Mouse (Mus musculus): ENCODE results near the gene Parp3.

The Parp3 gene

DNA sequence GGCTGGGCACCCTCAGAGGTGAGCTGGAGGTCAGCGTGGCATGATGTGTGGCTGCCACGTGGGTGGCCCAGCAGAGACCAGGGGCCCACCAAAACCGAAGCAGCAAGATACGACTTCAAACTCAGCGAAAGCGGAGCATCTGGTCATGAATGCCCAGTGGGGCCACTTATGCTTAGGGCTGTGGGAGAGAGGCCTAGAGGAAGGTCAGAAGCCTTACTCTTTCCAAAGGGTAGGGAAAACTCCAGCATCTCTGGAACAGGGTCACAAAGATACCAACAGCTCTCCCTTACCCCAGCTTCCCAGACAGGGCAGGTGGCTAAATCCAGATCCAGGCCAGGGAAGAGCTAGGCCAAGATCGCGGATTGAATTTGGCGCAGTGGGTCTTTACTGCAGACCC, 19.6 kb downstream of the Parp3 start:
- DNase-seq (ENCODE audit: low spot score in 2 of 2): no peak

DNA sequence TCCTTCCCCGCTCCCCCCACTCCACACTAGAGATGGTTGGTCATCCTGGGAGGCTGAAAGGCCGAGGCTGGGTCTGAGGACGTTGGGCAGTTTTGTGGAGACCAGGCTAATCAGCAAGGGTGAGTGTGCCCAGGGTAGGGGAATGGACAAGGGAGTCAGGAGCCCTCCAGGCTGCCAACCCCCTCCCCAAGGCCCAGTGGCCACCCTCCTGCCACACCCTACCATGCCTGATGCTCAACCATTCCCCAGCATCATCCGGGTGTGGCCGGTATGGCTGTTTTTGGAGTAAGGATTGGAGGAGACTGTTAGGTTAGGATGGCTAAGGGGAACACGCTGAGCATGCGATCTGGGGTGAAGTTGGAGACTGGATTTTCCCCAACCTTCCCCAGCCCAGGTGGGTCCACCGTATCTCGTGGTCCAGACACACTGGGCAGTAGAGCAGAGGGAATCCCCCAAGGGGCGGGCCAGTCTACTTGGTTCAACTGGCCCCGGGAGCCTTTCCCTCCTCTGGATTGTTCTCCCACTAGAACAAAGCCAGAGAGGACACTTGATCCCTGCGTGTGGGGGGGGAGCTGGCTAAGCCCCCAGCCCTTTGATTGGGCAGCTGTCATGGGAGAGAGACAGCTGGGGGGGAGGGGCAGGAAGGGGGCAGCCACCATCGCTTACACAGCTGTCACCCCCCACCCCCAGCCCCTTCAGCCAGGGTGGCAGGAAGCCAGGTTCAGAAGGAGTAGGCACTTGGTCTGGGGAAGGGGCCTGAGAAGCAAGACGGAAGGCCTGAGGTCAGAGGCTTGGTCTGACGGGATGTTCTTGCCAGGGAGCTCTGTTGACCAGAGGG, 20.2 kb downstream of the Parp3 start:
- DNase-seq (ENCODE audit: low spot score in 2 of 2): no peak

- peak in 1 of 2 experiments; percentile 62 for DNase-seq (ENCODE audit: low spot score in 2 of 2)
Observed at GRCm38 (mm10) chr9:106454888-106455681, 21.7 kb downstream of the Parp3 start.

DNA sequence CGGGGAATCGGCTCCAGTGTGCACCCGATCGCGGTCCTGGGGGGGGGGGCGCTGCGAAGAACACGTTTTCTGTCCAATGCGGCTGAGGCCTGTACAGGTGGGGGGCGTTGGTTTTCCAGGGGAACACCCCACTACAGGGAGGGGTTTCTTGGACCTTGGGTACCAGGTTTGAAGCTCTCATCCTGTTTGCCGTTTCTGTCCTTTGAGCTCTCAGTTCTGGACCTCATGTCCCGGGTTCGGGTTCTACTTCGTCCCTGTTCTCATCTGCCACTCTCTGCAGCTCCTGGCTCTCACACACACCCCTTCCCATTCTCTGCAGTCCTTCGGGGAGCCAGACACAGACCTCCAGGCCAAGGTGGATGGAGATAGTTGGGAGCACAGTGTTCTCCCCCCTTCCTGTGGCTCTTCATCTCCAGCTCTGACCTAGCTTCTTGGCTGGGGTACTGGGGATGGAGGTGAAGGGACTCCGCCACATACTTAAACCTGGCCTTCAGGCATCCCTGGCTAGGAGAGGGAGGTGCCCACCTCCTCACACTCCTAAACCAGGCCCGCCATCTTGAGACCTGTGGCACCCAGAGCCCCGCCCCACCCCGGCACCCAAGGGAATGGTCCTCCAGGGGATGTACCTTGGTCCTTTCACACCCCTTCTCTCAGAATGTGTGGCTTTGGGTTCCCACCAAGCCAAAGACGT, 22.5 kb downstream of the Parp3 start:
- no peak for DNase-seq (ENCODE audit: low spot score in 2 of 2)

DNA sequence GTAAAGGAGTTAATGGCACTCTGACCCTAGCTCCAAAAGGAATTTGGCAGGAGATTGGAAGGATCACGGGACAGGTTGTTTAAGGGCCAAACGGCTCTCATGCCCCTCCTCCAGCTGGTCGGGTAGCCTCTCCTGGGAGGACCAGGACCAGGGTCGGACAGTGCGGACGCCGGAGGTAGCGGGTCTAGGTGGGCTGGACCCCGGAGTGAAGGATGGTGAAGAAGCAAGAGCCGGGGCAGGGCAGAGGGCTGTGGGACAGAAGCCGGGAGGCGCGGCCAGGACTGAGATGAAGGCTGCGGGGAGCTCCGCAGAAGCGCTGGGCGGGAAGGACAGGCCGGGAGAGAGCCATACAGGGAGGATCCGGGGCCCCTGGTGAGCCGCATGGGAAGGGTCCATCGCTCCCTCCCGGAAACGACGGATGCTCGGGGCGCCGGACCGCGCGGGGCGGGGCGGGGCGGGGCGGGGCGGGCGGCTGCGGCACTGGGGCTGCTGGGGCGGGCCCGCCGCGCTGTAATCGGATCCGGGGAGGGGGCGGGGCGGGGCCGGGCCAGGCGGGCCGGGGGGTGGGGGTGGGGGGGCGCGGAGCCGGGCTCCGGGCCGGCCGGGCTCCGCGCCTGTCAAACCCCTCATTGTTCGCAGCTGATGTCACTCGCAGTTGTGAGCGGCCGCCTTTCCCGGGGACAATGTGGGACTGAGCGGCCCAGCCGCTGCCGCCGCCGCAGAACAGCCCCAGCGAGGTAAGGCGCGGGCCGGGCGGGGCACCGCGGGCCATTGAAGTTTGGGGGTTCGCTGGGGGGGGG, 23.3 kb downstream of the Parp3 start, which contains the start of gene Pcbp4:
Gene Pcbp4, plus strand, starts transcription at position 21 of the 800 bp plus-strand sequence.
- no peak for DNase-seq (ENCODE audit: low spot score in 2 of 2)

- DNase-seq (ENCODE audit: low spot score in 2 of 2): no peak
Observed at GRCm38 (mm10) chr9:106452821-106453220, 23.9 kb downstream of the Parp3 start.

GRCm38 (mm10) chr9:106452351-106452750, 24.4 kb downstream of the Parp3 start:
- DNase-seq (ENCODE audit: low spot score in 2 of 2): no peak

GRCm38 (mm10) chr9:106451899-106452298, 24.9 kb downstream of the Parp3 start:
- no peak for DNase-seq (ENCODE audit: low spot score in 2 of 2)

GRCm38 (mm10) chr9:106451298-106451697, 25.5 kb downstream of the Parp3 start:
- DNase-seq (ENCODE audit: low spot score in 2 of 2): no peak

DNA sequence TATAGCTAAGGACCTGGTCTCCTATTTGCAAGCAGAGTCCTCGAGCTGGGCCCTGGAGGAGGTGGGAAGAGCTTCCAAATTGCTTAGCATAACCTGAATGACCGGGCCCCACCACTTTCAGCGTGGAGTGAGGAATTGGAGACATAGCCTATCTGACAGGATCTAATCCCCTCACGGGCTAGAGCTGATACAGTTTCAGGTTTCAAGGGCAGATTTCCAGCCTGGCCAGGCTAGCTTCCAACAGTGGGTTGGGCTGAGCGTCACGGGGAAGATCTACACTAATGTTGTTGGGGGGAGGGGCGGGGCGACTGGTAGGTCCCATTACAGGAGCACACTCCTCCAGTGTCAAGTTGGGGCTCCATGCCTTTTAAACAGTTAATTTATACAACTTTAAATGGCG, 26.1 kb downstream of the Parp3 start:
- no peak for DNase-seq (ENCODE audit: low spot score in 2 of 2)

DNA sequence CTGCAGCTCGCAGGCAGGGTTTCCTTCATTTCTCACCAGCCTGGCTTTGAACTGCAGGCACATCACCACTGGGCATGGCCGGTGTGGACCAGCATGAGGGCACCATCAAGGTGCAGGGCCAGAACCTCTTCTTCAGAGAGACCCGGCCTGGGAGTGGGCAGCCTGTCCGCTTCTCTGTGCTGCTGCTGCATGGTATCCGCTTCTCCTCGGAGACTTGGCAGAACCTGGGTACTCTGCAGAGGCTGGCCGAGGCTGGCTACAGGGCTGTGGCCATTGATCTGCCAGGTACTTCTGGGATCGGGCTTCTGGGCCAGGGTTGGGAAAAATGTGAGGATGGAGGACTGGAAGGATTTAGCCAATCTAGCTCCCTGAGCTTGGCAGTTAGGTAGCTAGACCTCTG, 26.8 kb downstream of the Parp3 start:
- no peak for DNase-seq (ENCODE audit: low spot score in 2 of 2)

- peak in 1 of 2 experiments; percentile 78 for DNase-seq (ENCODE audit: low spot score in 2 of 2)
Observed at GRCm38 (mm10) chr9:106448498-106449031, 28.2 kb downstream of the Parp3 start.

- no peak for DNase-seq (ENCODE audit: low spot score in 2 of 2)
Observed at GRCm38 (mm10) chr9:106447951-106448350, 28.8 kb downstream of the Parp3 start.

DNA sequence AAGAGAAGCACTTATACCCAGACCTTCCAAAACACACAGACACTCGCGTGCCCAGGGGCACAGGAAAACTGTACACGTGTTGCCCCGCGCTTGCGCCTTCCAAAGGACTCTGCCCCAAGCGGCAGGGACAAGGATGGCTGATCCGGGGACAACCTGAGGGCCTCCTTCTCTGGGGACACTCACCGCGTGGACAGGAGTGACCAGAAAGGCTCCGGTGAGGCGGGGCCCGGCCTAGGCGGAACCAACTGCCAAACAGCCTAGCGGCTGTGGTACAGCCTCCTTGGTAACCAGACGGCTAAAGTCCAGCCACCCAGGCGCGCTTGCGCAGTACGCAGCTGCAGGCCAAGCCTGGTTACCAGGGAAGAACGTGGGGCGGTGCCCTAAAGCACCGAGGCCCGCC, 29.4 kb downstream of the Parp3 start, which contains the start of the genes Abhd14b and Abhd14a:
Gene Abhd14b, plus strand, starts transcription at position 112 of the 400 bp plus-strand sequence.
Gene Abhd14a, minus strand, starts transcription at position 331 of the 400 bp plus-strand sequence.
- peak; percentile 73 to 93 for DNase-seq (ENCODE audit: low spot score in 2 of 2)

- DNase-seq (ENCODE audit: low spot score in 2 of 2): no peak
Observed at GRCm38 (mm10) chr9:106444836-106445235, 31.9 kb downstream of the Parp3 start.

DNA sequence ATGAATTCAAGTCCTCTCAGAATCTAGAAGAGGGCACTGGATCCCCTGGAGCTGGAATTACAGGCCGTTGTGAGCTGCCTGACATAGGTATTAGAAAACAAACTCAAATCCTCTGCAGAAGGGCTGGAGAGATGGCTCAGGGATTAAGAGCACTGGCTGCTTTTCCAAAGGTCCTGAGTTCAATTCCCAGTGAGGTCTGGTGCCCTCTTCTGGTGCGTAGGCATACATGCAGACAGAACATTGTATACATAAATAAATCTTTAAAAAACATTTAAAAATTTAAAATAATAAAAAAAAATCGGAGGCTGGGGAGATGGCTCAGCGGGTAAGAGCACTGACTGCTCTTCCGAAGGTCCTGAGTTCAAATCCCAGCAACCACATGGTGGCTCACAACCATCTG, 34.1 kb downstream of the Parp3 start:
- DNase-seq (ENCODE audit: low spot score in 2 of 2): no peak

- DNase-seq (ENCODE audit: low spot score in 2 of 2): no peak
Observed at GRCm38 (mm10) chr9:106436566-106436965, 40.2 kb downstream of the Parp3 start.

DNA sequence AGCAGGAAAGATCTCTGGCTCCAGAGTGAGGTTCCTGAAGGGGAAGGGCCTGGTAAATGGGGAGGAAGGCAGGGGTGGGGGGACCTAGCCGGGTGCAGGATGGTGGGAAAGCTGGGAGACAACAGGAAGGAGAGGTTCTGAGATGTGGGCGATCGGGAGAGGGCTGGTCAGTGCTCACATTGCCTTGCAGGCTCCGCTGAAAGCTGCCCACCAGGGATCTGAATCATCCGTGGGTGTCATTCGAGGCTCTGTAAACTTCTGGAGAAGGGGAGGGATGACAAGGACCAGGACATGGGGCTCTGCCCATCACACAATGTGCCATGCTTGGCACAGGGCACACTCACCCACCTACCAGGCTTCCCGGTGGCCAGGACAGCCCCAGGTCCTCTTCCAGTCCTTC, 43.4 kb downstream of the Parp3 start:
- no peak for DNase-seq (ENCODE audit: low spot score in 2 of 2)

DNA sequence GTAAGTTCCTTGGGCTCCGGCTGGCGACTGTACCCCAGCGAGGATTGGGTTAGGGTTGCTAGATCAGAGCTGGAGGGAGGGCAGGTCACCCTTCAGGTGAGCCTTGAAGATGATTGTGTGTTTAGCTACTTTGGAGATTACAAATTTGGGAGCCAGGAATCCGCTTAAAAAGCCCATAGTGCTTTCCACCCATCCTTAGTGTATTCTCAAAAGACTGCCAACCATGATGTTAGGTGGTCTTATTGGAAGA, 46.8 kb downstream of the Parp3 start:
- DNase-seq (ENCODE audit: low spot score in 2 of 2): no peak

DNA sequence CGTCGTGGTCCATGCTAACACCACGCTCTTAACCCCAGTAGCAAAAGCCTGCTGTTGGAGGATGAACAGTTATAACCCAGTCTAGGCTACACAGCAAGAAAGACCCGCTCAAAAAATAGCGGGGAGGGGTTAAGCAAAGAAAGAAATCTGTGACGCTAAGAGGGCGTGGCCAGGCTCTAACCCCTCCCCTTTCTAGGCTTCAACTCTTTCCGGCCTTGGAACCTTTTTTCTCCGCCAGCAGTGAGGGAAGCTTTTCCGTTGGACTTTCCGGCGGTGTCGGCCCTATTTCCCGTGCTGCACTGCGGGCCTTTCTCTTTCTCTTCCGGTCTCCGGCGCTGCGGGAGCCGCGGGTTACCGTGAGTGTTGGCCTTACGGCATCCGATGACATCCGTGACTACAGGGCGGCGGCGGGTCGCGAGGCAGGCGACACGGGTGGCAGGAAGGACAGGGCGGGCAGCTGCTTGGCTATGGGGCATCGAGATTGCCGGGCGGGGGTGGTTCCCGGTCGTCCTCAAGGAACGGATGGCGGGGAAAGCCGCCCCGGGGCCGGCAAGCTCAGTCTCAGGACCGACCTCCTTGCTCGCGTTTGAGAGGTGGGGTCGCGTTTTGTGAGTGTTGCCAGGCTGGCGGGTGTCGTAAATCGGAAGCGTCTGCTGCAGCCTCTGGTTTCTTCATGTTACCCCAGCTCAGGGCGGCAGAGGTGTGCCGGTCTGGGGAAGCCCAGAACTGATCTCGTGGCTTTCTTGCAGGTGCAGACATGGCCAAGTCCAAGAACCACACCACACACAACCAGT, 47.3 kb downstream of the Parp3 start, which contains the start of gene Rpl29:
Gene Rpl29, plus strand, starts transcription at position 234 of the 794 bp plus-strand sequence.
- peak; percentile 79 to 96 for DNase-seq (ENCODE audit: low spot score in 2 of 2)
